8 mouse cellular contexts compared by ENCODE assay signal in genomic region chr19:46396109-46396508, GRCm38 (mm10). TPM values are rescaled to one million over a fixed set of nuclear protein-coding genes. Genes with fewer than 3 reads are reported as not detected.
DNase-seq lines count a peak whose midpoint lies in the region; ATAC-seq and TF ChIP-seq lines count a peak whose summit lies in the region.

No protein-coding gene starts in this region.

- TF ChIP-seq CTCF in bone marrow, adult 2 months (IDR thresholded peaks at IDR 0.05; ENCODE audit: control insufficient read depth, insufficient read depth, low read length), result no peak

- no peak for ATAC-seq in heart, embryonic 14.5 days (ENCODE audit: insufficient number of reproducible peaks, insufficient read depth, low FRiP score, low read depth)
- ATAC-seq in hindbrain, embryonic 16.5 days, result no peak
- ATAC-seq in midbrain, embryonic 15.5 days (replicated peaks), result no peak

- peaks cover 6% of the 10 kb centered on the region for H3K36me3 ChIP-seq in heart, embryonic 14.5 days (ENCODE audit: control insufficient read depth, insufficient read depth, low read length)
- peaks cover 4% of the 10 kb centered on the region for H3K36me3 ChIP-seq in hindbrain, embryonic 16.5 days (ENCODE audit: control insufficient read depth, insufficient read depth, low read length)
- H3K36me3 ChIP-seq in midbrain, embryonic 15.5 days (replicated peaks), result peaks cover 4% of the 10 kb centered on the region; the same call in 1 of the 2 replicates

- DNase-seq in heart, postnatal 14 days, result no peak
- DNase-seq in left cerebral cortex, adult 11 months (ENCODE audit: low spot score), result no peak
- DNase-seq in frontal cortex, postnatal 25 days (ENCODE audit: low spot score in 2 of 2), result no peak
- no peak for DNase-seq in adrenal gland, postnatal 25 days

- H3K27me3 ChIP-seq in heart, embryonic 14.5 days (ENCODE audit: control insufficient read depth, insufficient read depth, low read length), result no peaks in the 10 kb centered on the region
- H3K27me3 ChIP-seq in hindbrain, embryonic 16.5 days (replicated peaks; ENCODE audit: control insufficient read depth, insufficient read depth, low read length), result no peaks in the 10 kb centered on the region
- no peaks in the 10 kb centered on the region for H3K27me3 ChIP-seq in midbrain, embryonic 15.5 days (replicated peaks)

- H3K4me1 ChIP-seq in heart, embryonic 14.5 days (ENCODE audit: control insufficient read depth in 2 of 2, insufficient read depth in 2 of 2, low read length in 2 of 2), result peaks cover 21 to 41% of the 10 kb centered on the region in 2 experiments
- H3K4me1 ChIP-seq in bone marrow, adult 2 months (ENCODE audit: control insufficient read depth, insufficient read depth, low read length), result no peaks in the 10 kb centered on the region
- H3K4me1 ChIP-seq in hindbrain, embryonic 16.5 days (ENCODE audit: control insufficient read depth, insufficient read depth, low read depth, low read length), result peaks cover 35% of the 10 kb centered on the region
- H3K4me1 ChIP-seq in midbrain, embryonic 15.5 days, result peaks cover 52% of the 10 kb centered on the region

- WGBS in heart, embryonic 14.5 days, result 12% methylated on average over 8 of the region's 8 CpGs
- 6% methylated on average over 8 of the region's 8 CpGs for WGBS in bone marrow, adult 2 months
- WGBS in hindbrain, embryonic 16.5 days, result 13% methylated on average over 8 of the region's 8 CpGs
- WGBS in midbrain, embryonic 15.5 days, result 12% methylated on average over 8 of the region's 8 CpGs

- peak overlapping the region; percentile 80 to 89; a peak in 3 of 4 replicates for H3K4me3 ChIP-seq in heart, embryonic 14.5 days (ENCODE audit: control insufficient read depth in 1 of 2, insufficient read depth in 1 of 2, low read depth in 1 of 2, low read length in 2 of 2)
- peak overlapping the region; percentile 15 for H3K4me3 ChIP-seq in bone marrow, adult 2 months (replicated peaks; ENCODE audit: control insufficient read depth, low read depth, low read length)
- H3K4me3 ChIP-seq in hindbrain, embryonic 16.5 days (ENCODE audit: low read length), result peak overlapping the region; percentile 86
- peak overlapping the region; percentile 76 for H3K4me3 ChIP-seq in midbrain, embryonic 15.5 days

- 0 out of 4 replicates have a peak overlapping the region, but pooled peaks of 1 of the 2 experiments have one; percentile 2 for H3K27ac ChIP-seq in heart, embryonic 14.5 days (replicated peaks in 1 of 2; ENCODE audit: control insufficient read depth in 1 of 2, insufficient read depth in 1 of 2, low read depth in 2 of 2, low read length in 2 of 2)
- no peak overlapping the region for H3K27ac ChIP-seq in bone marrow, adult 2 months (ENCODE audit: control insufficient read depth, insufficient read depth, low read depth, low read length, poor library complexity)
- H3K27ac ChIP-seq in hindbrain, embryonic 16.5 days (ENCODE audit: low read depth, low read length), result peak overlapping the region; percentile 92
- peak overlapping the region; percentile 86 for H3K27ac ChIP-seq in midbrain, embryonic 15.5 days

- peak overlapping the region; percentile 71 for H3K4me2 ChIP-seq in heart, embryonic 14.5 days (ENCODE audit: low read length)
- H3K4me2 ChIP-seq in hindbrain, embryonic 16.5 days (ENCODE audit: low read length), result peak overlapping the region; percentile 61
- H3K4me2 ChIP-seq in midbrain, embryonic 15.5 days, result peak overlapping the region; percentile 54

- intact Hi-C loops in heart, postnatal 14 days (cut with DNase I), result loop anchor here (5.0 kb wide), 2 partner anchors 106 to 126 kb away; partner anchors contain the start of gene Trim8

- H3K9me3 ChIP-seq in heart, embryonic 14.5 days (ENCODE audit: control insufficient read depth, low read length), result no peaks in the 10 kb centered on the region
- H3K9me3 ChIP-seq in hindbrain, embryonic 16.5 days (ENCODE audit: control insufficient read depth, low read length), result no peaks in the 10 kb centered on the region
- H3K9me3 ChIP-seq in midbrain, embryonic 15.5 days, result no peaks in the 10 kb centered on the region

- no peak for TF ChIP-seq POLR2A in bone marrow, adult 2 months (IDR thresholded peaks at IDR 0.05; ENCODE audit: borderline replicate concordance, control insufficient read depth, low read depth, low read length)

- H3K9ac ChIP-seq in heart, embryonic 14.5 days (ENCODE audit: low read length), result peak overlapping the region; percentile 93; the same call in 1 of the 2 replicates
- H3K9ac ChIP-seq in hindbrain, embryonic 16.5 days (ENCODE audit: low read depth, low read length), result no peak overlapping the region; the same call in 1 of the 2 replicates
- H3K9ac ChIP-seq in midbrain, embryonic 15.5 days, result peak overlapping the region; percentile 4; the same call in 1 of the 2 replicates

RNA-seq across cellular contexts. Expression of gene Actr1a, which starts 0.6 kb away (rescaled TPM):
- 117 and 126 TPM in 2 replicates for polyA plus RNA-seq in heart, embryonic 14.5 days (2014; fragmentation: Nextera tagmentation; extraction: Ambion mirVana)
- 100 to 1,000 TPM; 104 to 108 TPM for total RNA-seq in heart, postnatal 14 days (2021)
- polyA plus RNA-seq in bone marrow, adult 2 months (2011; ENCODE audit: insufficient read depth, insufficient read length, low replicate concordance, missing spikeins), result 40.3 and 53.5 TPM in 2 replicates
- 351 and 369 TPM in 2 replicates for polyA plus RNA-seq in hindbrain, embryonic 16.5 days (2015; fragmentation: Nextera tagmentation; extraction: Ambion mirVana)
- 394 and 399 TPM in 2 replicates for polyA plus RNA-seq in midbrain, embryonic 15.5 days (2015; fragmentation: Nextera tagmentation; extraction: Ambion mirVana)
- total RNA-seq in adrenal gland, postnatal 25 days (2021), result 107 and 113 TPM in 2 replicates

RNA-seq across cellular contexts. Expression of gene Sufu, which starts 0.6 kb away (rescaled TPM):
- polyA plus RNA-seq in heart, embryonic 14.5 days (2014; fragmentation: Nextera tagmentation; extraction: Ambion mirVana), result 18.3 and 18.8 TPM in 2 replicates
- 10 to 100 TPM; 15.1 to 15.3 TPM for total RNA-seq in heart, postnatal 14 days (2021)
- polyA plus RNA-seq in bone marrow, adult 2 months (2011; ENCODE audit: insufficient read depth, insufficient read length, low replicate concordance, missing spikeins), result 5.3 and 6.3 TPM in 2 replicates
- 19.8 and 24.2 TPM in 2 replicates for polyA plus RNA-seq in hindbrain, embryonic 16.5 days (2015; fragmentation: Nextera tagmentation; extraction: Ambion mirVana)
- polyA plus RNA-seq in midbrain, embryonic 15.5 days (2015; fragmentation: Nextera tagmentation; extraction: Ambion mirVana), result 24.2 and 24.4 TPM in 2 replicates
- 20.3 and 27.1 TPM in 2 replicates for total RNA-seq in adrenal gland, postnatal 25 days (2021)

RNA-seq across cellular contexts. Expression of gene 2310034G01Rik, which starts 46.0 kb away (rescaled TPM):
- 0.62 and 1.8 TPM in 2 replicates for polyA plus RNA-seq in heart, embryonic 14.5 days (2014; fragmentation: Nextera tagmentation; extraction: Ambion mirVana)
- total RNA-seq in heart, postnatal 14 days (2021), result under 1 TPM; 0.22 to 0.48 TPM
- 1.1 TPM in 1 of 2 replicates, not detected in the other for polyA plus RNA-seq in bone marrow, adult 2 months (2011; ENCODE audit: insufficient read depth, insufficient read length, low replicate concordance, missing spikeins)
- 2.4 TPM in 2 replicates for polyA plus RNA-seq in hindbrain, embryonic 16.5 days (2015; fragmentation: Nextera tagmentation; extraction: Ambion mirVana)
- polyA plus RNA-seq in midbrain, embryonic 15.5 days (2015; fragmentation: Nextera tagmentation; extraction: Ambion mirVana), result 2.0 and 2.8 TPM in 2 replicates
- 1.2 TPM in 1 of 2 replicates, not detected in the other for total RNA-seq in adrenal gland, postnatal 25 days (2021)

RNA-seq across cellular contexts. Expression of gene Mfsd13a, which starts 55.2 kb away (rescaled TPM):
- polyA plus RNA-seq in heart, embryonic 14.5 days (2014; fragmentation: Nextera tagmentation; extraction: Ambion mirVana), result 4.4 and 6.4 TPM in 2 replicates
- 1 to 10 TPM; 2.9 to 3.6 TPM for total RNA-seq in heart, postnatal 14 days (2021)
- 5.1 and 14.9 TPM in 2 replicates for polyA plus RNA-seq in bone marrow, adult 2 months (2011; ENCODE audit: insufficient read depth, insufficient read length, low replicate concordance, missing spikeins)
- 13.0 and 13.4 TPM in 2 replicates for polyA plus RNA-seq in hindbrain, embryonic 16.5 days (2015; fragmentation: Nextera tagmentation; extraction: Ambion mirVana)
- 11.1 and 11.7 TPM in 2 replicates for polyA plus RNA-seq in midbrain, embryonic 15.5 days (2015; fragmentation: Nextera tagmentation; extraction: Ambion mirVana)
- total RNA-seq in adrenal gland, postnatal 25 days (2021), result 6.3 and 8.8 TPM in 2 replicates

RNA-seq across cellular contexts. Expression of gene Cuedc2, which starts 57.6 kb away (rescaled TPM):
- 125 and 128 TPM in 2 replicates for polyA plus RNA-seq in heart, embryonic 14.5 days (2014; fragmentation: Nextera tagmentation; extraction: Ambion mirVana)
- total RNA-seq in heart, postnatal 14 days (2021), result 10 to 100 TPM; 88.0 to 89.6 TPM
- polyA plus RNA-seq in bone marrow, adult 2 months (2011; ENCODE audit: insufficient read depth, insufficient read length, low replicate concordance, missing spikeins), result 74.9 and 161 TPM in 2 replicates
- polyA plus RNA-seq in hindbrain, embryonic 16.5 days (2015; fragmentation: Nextera tagmentation; extraction: Ambion mirVana), result 343 and 362 TPM in 2 replicates
- polyA plus RNA-seq in midbrain, embryonic 15.5 days (2015; fragmentation: Nextera tagmentation; extraction: Ambion mirVana), result 340 and 347 TPM in 2 replicates
- total RNA-seq in adrenal gland, postnatal 25 days (2021), result 64.1 and 81.8 TPM in 2 replicates

Comparison
In these comparisons a context has a peak if more than half of its experiments do, and no peak if none do; other contexts are left out.
1. H3K4me3 ChIP-seq: peak in every context shown above with its lines; median percentile 86 in hindbrain, embryonic 16.5 days; 84 in heart, embryonic 14.5 days; 76 in midbrain, embryonic 15.5 days; 15 in bone marrow, adult 2 months.